ENCODE assay signal across 19 mouse cellular contexts in the genomic region with DNA sequence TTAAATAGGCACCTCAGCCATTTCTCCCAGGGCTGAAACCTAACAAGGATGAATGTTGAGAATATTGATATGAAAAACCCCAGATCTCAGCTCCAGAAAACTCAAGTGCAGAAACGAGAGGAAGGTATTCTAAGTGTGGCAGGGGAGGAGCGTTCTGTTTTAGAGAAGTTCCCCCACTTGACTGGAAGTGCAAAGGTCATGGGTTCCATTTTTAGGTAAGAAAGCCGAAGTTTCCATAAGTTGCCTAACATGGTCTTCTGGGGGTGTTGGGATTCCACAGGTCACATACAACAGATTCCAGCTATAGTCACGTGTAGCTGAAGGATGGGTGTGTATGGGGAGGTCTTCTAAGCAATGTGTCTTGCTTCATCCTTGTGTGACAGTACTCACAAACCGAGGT.
"Had no signal": no experiment of that assay in that cellular context is flagged by ENCODE, and none has a peak within 500 bp of the region (broad histone marks: within the 10 kb centered on the region; RNA-seq: fewer than 3 reads in every experiment).

No protein-coding gene starts in this region.

- H3K4me3 ChIP-seq: lung, embryonic 15.5 days; midbrain, embryonic 10.5 days; midbrain, embryonic 12.5 days; myocyte; neural tube, embryonic 13.5 days; neural tube, embryonic 15.5 days had no signal

- H3K27ac ChIP-seq: liver, embryonic 14.5 days; lung, embryonic 15.5 days; macrophage; midbrain, embryonic 10.5 days; midbrain, embryonic 12.5 days; neural tube, embryonic 13.5 days; neural tube, embryonic 15.5 days had no signal

- H3K4me1 ChIP-seq: lung, embryonic 15.5 days; midbrain, embryonic 12.5 days; neural tube, embryonic 15.5 days had no signal

- H3K4me2 ChIP-seq: lung, embryonic 15.5 days; midbrain, embryonic 12.5 days; neural tube, embryonic 13.5 days; neural tube, embryonic 15.5 days had no signal

- H3K9me3 ChIP-seq: lung, embryonic 15.5 days; midbrain, embryonic 10.5 days; midbrain, embryonic 12.5 days; neural tube, embryonic 13.5 days; neural tube, embryonic 15.5 days had no signal

- ATAC-seq: lung, postnatal 0 days; midbrain, embryonic 16.5 days had no signal

- H3K27me3 ChIP-seq: lung, embryonic 15.5 days; midbrain, embryonic 12.5 days; neural tube, embryonic 13.5 days; neural tube, embryonic 15.5 days had no signal

- H3K9ac ChIP-seq: liver, embryonic 14.5 days; lung, embryonic 15.5 days; midbrain, embryonic 12.5 days; neural tube, embryonic 13.5 days; neural tube, embryonic 15.5 days had no signal

- DNase-seq: lung, adult 2 months; lung, postnatal 14 days; lung, postnatal 36 days; midbrain, embryonic 14.5 days; retina, postnatal 1 day; right cerebral cortex, adult 18-20 months; right cerebral cortex, postnatal 25 days; right cerebral cortex, postnatal 4 days; spleen, adult 18-20 months had no signal

- H3K36me3 ChIP-seq: lung, embryonic 15.5 days; midbrain, embryonic 10.5 days; midbrain, embryonic 12.5 days; neural tube, embryonic 13.5 days; neural tube, embryonic 15.5 days had no signal
